Mouse (Mus musculus): ENCODE data around the gene Cd99l2.
"Not testable (repeated sequence)": the region's sequence is repeated elsewhere in the genome, so short reads cannot be mapped to it uniquely, and the experiment has no call there.

Gene Cd99l2

DNA sequence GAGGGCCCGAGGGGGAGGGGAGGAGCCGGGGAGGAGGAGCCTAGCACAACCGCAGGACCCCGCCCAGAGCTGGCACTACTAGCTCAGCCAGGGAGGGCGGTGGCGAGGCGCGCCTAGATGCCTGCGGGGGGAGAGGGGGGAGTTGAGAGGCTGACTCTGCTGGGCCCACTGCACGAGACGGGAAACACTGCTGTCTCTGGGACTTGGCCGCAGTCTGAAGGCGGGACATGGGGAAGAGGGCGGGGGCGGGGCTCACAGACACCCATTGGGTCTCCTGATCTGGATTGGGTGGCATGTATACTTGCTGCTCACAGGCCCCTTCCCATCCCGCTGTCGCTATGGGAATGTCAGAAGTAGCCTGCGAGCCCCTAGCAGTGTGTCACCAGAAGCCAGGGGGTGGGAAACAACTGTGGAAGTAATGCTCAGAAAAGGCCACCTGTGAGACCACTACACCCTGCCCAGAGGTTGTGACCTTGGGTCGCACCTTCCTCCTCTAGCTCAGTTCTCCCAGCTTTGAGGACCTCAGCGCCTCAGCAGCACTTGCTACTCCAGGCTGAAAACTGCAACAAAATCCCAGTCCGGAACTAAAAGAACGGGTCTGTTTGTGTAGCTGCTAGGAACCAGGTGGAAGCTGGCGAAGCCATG, at the start of gene Cd99l2:
TSS of gene Cd99l2 (minus strand) at position 216 of the 645 bp plus-strand sequence.
- DNase-seq (ENCODE audit: low spot score in 2 of 2): peak; percentile 90 to 92

GRCm38 (mm10) chrX:71540821-71541510, 48.3 kb upstream of the Cd99l2 start:
- no peak for DNase-seq (ENCODE audit: low spot score in 2 of 2)

GRCm38 (mm10) chrX:71537791-71538190, 45.1 kb upstream of the Cd99l2 start:
- no peak for DNase-seq (ENCODE audit: low spot score in 2 of 2)

DNA sequence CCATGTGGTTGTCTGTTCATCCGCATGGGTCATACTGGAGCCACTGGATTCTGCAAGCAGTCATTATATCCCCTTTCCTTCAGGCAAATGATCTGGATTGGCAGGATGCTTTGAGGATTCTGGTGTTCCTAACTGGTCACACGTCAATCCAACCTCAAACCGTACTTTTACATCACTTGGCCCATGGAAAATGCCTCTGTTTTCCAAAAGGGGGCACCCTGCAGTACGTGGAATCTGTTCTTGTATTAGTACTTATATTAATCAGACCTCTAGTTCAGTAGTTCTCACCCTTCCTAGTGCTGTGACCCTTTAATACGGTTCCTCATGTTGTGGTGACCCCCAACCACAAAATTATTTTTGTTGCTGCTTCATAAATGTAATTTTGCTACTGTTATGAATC, 41.5 kb upstream of the Cd99l2 start:
- no peak for DNase-seq (ENCODE audit: low spot score in 2 of 2)

DNA sequence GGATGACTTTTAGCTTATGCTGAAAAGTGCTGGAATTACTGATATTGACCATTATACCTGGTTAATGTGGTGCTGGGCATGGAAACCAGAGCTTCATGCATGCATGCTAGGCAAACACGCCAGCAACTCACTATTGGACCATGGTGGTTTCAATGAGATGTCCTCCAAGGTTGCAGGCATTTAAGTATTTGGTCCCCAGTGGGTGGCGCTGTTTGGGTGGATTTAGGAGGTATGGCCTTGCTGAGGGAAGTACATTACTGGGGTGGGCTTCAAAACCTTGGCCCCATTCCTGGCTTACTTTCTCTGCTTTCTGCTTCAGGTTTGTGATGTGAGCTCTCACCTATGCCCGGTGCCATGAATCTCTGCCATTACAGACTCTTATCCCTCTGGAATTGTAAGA, 40.0 kb upstream of the Cd99l2 start:
- DNase-seq (ENCODE audit: low spot score in 2 of 2): no peak

DNA sequence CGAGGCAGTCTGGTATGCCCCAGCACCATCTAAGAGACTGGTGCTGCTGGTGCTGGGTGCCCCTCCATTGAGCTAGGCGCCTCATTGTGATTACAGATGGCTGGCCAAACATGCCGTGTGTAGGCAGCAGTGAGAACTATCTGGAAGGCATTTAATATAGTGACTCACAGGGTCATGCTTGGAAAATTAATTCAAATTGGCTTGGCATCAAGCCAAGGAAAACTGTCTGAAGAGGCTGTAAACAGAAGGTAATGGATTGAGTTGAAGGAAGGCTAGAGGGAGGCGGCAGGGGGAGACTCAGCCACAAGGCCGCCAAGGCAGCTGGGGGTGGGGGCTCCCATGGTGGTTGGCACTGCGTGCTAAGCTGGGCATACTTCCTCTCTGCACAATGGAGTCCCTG, 36.0 kb upstream of the Cd99l2 start:
- DNase-seq (ENCODE audit: low spot score in 2 of 2): peak in 1 of 2 experiments; percentile 16

- no peak for DNase-seq (ENCODE audit: low spot score in 2 of 2)
Measured at GRCm38 (mm10) chrX:71528150-71528549, 35.5 kb upstream of the Cd99l2 start.

GRCm38 (mm10) chrX:71527461-71527860, 34.8 kb upstream of the Cd99l2 start:
- no peak for DNase-seq (ENCODE audit: low spot score in 2 of 2)

GRCm38 (mm10) chrX:71525593-71526299, 33.1 kb upstream of the Cd99l2 start:
- no peak for DNase-seq (ENCODE audit: low spot score in 2 of 2)

- no peak for DNase-seq (ENCODE audit: low spot score in 2 of 2)
Measured at GRCm38 (mm10) chrX:71524310-71524709, 31.7 kb upstream of the Cd99l2 start.

DNA sequence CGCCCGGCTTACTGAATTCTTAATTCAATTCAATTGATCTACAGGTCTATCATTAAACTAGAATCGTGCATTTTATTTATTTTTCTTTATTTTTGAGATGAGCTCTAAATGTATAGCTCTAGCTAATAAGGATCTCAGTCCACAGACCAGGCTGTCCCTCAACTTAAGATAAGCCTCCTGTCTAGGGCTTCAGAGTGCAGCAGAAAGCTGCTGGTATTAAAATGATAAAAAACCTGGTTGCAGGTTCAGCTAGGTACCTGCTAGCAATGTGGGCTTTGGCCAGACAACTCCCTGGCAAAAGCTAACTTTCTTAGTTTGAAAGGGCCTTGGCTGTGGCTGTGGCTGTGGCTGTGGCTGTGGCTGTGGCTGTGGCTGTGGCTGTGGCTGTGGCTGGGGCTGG, 30.2 kb upstream of the Cd99l2 start:
- no peak for DNase-seq (ENCODE audit: low spot score in 2 of 2)

DNA sequence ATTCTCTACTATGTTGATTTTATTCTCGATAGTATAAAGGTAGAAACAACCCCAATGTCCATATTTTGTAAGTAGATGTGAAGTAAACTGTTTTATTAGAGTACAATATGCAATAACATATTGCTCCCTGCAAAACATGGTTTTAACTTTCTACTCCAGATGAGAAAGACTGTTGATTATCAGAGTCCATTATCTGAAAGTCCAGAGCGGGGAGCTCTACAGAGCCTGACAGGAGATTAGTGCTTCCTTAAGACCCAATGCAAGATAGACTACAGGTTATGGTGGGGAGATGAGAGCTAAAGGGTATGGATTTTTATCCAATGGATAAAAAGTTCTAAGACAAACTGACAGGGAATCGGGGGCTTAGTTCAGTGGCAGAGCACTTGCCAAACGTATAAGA, 26.6 kb upstream of the Cd99l2 start:
- DNase-seq (ENCODE audit: low spot score in 2 of 2): no peak

GRCm38 (mm10) chrX:71506591-71506990, 13.9 kb upstream of the Cd99l2 start:
- not testable (repeated sequence) for DNase-seq (ENCODE audit: low spot score in 2 of 2)

DNA sequence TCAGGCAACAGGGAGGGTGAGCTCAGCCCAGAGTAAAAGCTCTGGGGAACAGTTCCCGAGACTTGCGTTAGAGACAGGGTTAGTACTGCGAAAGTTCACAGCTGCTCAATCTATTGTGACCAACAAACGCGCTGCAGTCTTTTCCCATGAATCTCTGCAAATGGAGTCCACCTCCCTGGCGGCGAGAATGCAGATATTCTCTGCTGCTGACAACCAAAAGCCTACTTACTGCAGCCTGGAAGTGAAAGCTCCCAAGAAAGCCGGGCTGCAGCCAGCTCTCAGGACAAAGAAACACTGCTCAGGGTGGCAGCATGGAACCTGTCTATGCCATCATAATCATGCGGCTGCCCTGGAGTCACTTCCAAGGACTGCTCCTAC, 619 bp upstream of the Cd99l2 start:
- DNase-seq (ENCODE audit: low spot score in 2 of 2): peak; percentile 49 to 51

DNA sequence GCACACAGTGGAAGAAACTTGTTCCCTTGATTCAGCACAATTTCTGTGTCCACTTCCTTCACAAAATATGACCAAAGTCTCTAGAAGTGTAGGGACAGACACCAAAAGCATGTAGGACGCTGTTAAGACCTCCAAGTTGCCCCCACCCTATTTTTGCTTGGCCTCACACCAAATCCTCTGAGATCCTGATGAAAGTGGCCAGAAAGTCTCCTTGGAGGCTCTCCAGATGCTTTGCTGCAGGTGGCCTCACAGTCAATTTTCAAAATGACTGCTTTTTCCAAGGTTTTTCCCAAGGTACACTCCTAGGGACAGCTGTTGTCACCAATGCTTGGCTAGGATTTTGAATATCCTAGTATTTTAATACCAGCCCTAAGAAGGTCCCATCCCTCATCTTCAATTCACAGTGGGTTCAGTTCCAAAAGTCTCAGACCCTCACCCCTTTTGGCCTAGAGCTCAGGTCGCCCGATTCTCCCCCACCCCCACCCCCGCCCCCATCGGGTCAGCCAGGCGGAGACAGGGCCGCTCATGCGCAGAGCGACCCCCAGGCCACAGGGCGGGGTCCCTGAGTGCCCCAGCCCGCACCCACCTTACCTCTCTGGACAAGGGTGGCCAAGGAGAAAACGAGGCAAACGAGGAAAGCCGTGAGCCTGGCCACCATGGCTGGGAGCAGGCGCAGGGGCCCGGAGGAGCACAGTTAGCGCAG, 567 bp downstream of the Cd99l2 start:
- DNase-seq (ENCODE audit: low spot score in 2 of 2): no peak

DNA sequence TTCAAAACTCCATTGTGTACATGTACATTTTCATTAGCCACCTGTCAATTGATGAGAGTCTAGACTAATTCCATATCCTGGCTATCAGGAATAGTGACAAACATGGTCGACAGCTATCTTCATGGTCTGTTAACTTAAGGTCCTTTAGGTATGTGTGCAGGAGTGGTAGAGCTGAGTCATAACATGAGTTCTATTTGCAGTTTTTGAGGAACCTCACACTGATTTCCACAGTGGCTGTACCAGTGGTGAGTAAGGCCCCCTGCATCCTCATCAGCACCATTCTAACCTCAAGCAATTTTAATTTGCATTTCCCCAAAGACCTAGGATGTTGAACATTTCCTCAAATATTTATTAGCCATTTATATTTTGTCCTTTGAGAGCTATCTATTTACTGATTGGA, 3.3 kb downstream of the Cd99l2 start:
- no peak for DNase-seq (ENCODE audit: low spot score in 2 of 2)

DNA sequence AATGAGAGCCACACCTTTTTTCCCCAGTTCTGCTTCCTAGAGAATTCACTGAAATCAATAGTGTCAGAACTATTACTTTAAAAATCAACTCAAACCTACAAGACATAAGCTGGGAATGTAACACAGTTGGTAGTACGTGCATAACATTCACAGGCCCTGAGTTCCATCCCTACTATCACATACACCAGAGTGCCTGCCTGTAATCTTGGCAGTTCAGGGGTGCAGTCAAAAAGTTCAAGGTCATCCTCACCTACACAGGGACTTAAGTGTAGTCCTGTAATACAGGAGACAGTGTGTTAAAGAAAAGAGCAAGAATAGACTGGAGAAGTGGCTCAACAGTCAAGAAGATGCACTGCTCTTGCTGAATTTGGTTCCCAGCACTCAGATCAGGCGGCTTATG, 10.4 kb downstream of the Cd99l2 start:
- DNase-seq (ENCODE audit: low spot score in 2 of 2): no peak

- no peak for DNase-seq (ENCODE audit: low spot score in 2 of 2)
Measured at GRCm38 (mm10) chrX:71475992-71476391, 16.7 kb downstream of the Cd99l2 start.

- no peak for DNase-seq (ENCODE audit: low spot score in 2 of 2)
Measured at GRCm38 (mm10) chrX:71475497-71475896, 17.2 kb downstream of the Cd99l2 start.

GRCm38 (mm10) chrX:71475084-71475483, 17.6 kb downstream of the Cd99l2 start:
- DNase-seq (ENCODE audit: low spot score in 2 of 2): no peak

- no peak for DNase-seq (ENCODE audit: low spot score in 2 of 2)
Measured at GRCm38 (mm10) chrX:71474296-71474956, 18.2 kb downstream of the Cd99l2 start.
